Mouse (Mus musculus) intestine, embryonic 16.5 days (tissue): ENCODE measurements around the gene Gm10842. TPM values are rescaled to one million over a fixed set of nuclear protein-coding genes. Genes with fewer than 3 reads are reported as not detected.

ENCODE experiments used
- ATAC-seq: fragments of 200-750 bp; cut with Nextera tagmentation; 2 replicates; pipeline ENCODE4 v1.8.0; 2017; ENCODE audit warnings: moderate TSS enrichment, moderate library complexity
- H3K27ac ChIP-seq: fragments of 300-500 bp; sonication (generic); 2 replicates; pipeline ENCODE4 v1.5.1; 2014; ENCODE audit warnings: mild to moderate bottlenecking, low read length
- H3K27me3 ChIP-seq: fragments of 300-500 bp; sonication (generic); replicated peaks from 2 replicates; pipeline ENCODE4 v1.6.1; 2014; ENCODE audit warnings: low read length, control low read depth, mixed read lengths; ENCODE audit not compliant: control insufficient read depth, insufficient read depth
- H3K36me3 ChIP-seq: fragments of 300-500 bp; sonication (generic); 2 replicates; pipeline ENCODE4 v1.6.1; 2014; ENCODE audit warnings: low read length, control low read depth; ENCODE audit not compliant: control insufficient read depth, insufficient read depth
- H3K4me1 ChIP-seq: fragments of 300-500 bp; sonication (generic); 2 replicates; pipeline ENCODE4 v1.6.1; 2014; ENCODE audit warnings: low read length, control low read depth, mixed read lengths; ENCODE audit not compliant: control insufficient read depth, insufficient read depth
- H3K4me2 ChIP-seq: fragments of 300-500 bp; sonication (generic); 2 replicates; pipeline ENCODE4 v1.6.1; 2014; ENCODE audit warnings: low read depth, low read length, control low read depth
- H3K4me3 ChIP-seq: fragments of 300-500 bp; sonication (generic); 2 replicates; pipeline ENCODE4 v1.5.1; 2014; ENCODE audit warnings: mild to moderate bottlenecking, low read length
- H3K9ac ChIP-seq: fragments of 300-500 bp; sonication (generic); 2 replicates; pipeline ENCODE4 v1.6.1; 2014; ENCODE audit warnings: low read depth, low read length
- H3K9me3 ChIP-seq: fragments of 300-500 bp; sonication (generic); 2 replicates; pipeline ENCODE4 v1.6.1; 2016; ENCODE audit warnings: low read length, control low read depth; ENCODE audit not compliant: control insufficient read depth
- WGBS: fragments of 180-500 bp; shearing (Covaris S2); extraction: QIAGEN DNeasy Blood & Tissue Kit; methylation state at CpG from one replicate; pipeline ENCODE4 v1.1.7; 2014; 5-methylcytosine and 5-hydroxymethylcytosine counted together
- polyA plus RNA-seq: library from polyadenylated mRNA; unstranded; fragments of >200 nt; fragmentation: Nextera tagmentation; extraction: Ambion mirVana; gene quantifications from 2 replicates; pipeline ENCODE4 v1.2.1, GENCODE M21; 2015

Gm10842 gene
- polyA plus RNA-seq, 1 experiment from 2014 or later = not detected

GRCm38 (mm10) chr11:105151226-105152016 is 4.7 kb downstream of the Gm10842 start:
- H3K4me2 ChIP-seq = no peak overlapping the region
- no peaks in the 10 kb centered on the region for H3K27me3 ChIP-seq
- no peak overlapping the region for H3K4me3 ChIP-seq
- WGBS = 22% methylated on average over 19 of the region's 19 CpGs
- H3K9me3 ChIP-seq = no peaks in the 10 kb centered on the region
- no peak overlapping the region for H3K9ac ChIP-seq
- no peak overlapping the region for H3K27ac ChIP-seq
- peaks cover 9% of the 10 kb centered on the region for H3K4me1 ChIP-seq
- ATAC-seq = no peak
- no peaks in the 10 kb centered on the region for H3K36me3 ChIP-seq

- no peak overlapping the region for H3K4me2 ChIP-seq
- 65% methylated on average over 2 of the region's 4 CpGs for WGBS
- no peaks in the 10 kb centered on the region for H3K9me3 ChIP-seq
- ATAC-seq = no peak
- no peak overlapping the region for H3K27ac ChIP-seq
- no peak overlapping the region for H3K9ac ChIP-seq
- no peak overlapping the region for H3K4me3 ChIP-seq
- H3K27me3 ChIP-seq = no peaks in the 10 kb centered on the region
- H3K4me1 ChIP-seq = peaks cover 9% of the 10 kb centered on the region
- H3K36me3 ChIP-seq = no peaks in the 10 kb centered on the region
Observed at GRCm38 (mm10) chr11:105152017-105152300, 5.3 kb downstream of the Gm10842 start.

- 76% methylated on average over 11 of the region's 11 CpGs for WGBS
- H3K4me2 ChIP-seq = no peak overlapping the region
- H3K27me3 ChIP-seq = no peaks in the 10 kb centered on the region
- ATAC-seq = peak; percentile 65; the same call in 1 of the 2 replicates
- no peak overlapping the region for H3K4me3 ChIP-seq
- no peaks in the 10 kb centered on the region for H3K9me3 ChIP-seq
- no peak overlapping the region for H3K9ac ChIP-seq
- H3K4me1 ChIP-seq = peaks cover 9% of the 10 kb centered on the region
- no peak overlapping the region for H3K27ac ChIP-seq
- no peaks in the 10 kb centered on the region for H3K36me3 ChIP-seq
Observed at GRCm38 (mm10) chr11:105152357-105152899, 5.7 kb downstream of the Gm10842 start.

DNA sequence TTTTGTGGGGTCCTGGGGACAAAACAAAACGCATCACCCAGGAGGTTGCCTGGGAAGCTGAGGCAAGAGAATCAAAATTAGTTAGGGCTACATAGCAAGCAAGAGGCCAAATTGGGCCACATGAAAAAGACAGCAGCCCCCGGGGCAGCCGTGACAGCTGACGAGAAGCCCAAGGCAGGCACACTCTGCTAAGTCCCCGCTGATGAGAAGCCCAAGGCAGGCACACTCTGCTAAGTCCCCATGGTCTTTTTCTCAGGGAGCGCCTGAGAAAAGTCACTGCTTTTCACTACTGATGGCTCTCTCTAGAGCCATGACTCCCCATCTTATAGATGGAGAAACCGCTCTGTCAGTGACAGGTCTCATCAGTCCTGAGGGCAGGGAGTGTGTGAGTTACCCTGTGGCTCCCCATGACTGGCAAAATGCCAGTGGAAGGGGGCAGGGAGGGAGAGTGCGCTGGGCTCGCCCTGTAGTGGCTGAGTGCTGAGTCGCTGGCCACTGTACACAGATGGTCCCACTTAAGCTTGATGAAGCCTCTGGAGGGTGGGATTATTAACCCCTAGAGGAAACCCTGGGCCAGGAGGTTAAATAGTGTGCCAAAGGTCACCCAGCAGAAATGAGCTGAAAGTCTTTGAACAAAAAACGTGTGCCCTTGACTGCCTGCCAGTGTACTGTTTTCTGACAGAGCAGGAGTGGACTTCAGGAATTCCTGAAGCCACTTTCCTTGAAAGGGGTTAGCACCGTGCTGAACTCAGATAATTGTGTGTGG is 6.6 kb downstream of the Gm10842 start:
- H3K4me2 ChIP-seq = no peak overlapping the region
- H3K36me3 ChIP-seq = no peaks in the 10 kb centered on the region
- no peak overlapping the region for H3K4me3 ChIP-seq
- no peaks in the 10 kb centered on the region for H3K9me3 ChIP-seq
- H3K9ac ChIP-seq = 0 out of 2 replicates have a peak overlapping the region, but pooled peaks have one; percentile 28
- 29% methylated on average over 12 of the region's 12 CpGs for WGBS
- peak; percentile 83 for ATAC-seq
- no peaks in the 10 kb centered on the region for H3K27me3 ChIP-seq
- H3K27ac ChIP-seq = no peak overlapping the region
- peaks cover 9% of the 10 kb centered on the region for H3K4me1 ChIP-seq

GRCm38 (mm10) chr11:105155915-105156314 is 9.2 kb downstream of the Gm10842 start:
- no peak overlapping the region for H3K9ac ChIP-seq
- no peak overlapping the region for H3K4me2 ChIP-seq
- H3K27me3 ChIP-seq = no peaks in the 10 kb centered on the region
- ATAC-seq = peak; percentile 32; the same call in 1 of the 2 replicates
- H3K27ac ChIP-seq = no peak overlapping the region; the same call in 1 of the 2 replicates
- H3K9me3 ChIP-seq = no peaks in the 10 kb centered on the region
- H3K4me3 ChIP-seq = no peak overlapping the region
- H3K4me1 ChIP-seq = peaks cover 9% of the 10 kb centered on the region
- 63% methylated on average over 4 of the region's 4 CpGs for WGBS
- no peaks in the 10 kb centered on the region for H3K36me3 ChIP-seq

DNA sequence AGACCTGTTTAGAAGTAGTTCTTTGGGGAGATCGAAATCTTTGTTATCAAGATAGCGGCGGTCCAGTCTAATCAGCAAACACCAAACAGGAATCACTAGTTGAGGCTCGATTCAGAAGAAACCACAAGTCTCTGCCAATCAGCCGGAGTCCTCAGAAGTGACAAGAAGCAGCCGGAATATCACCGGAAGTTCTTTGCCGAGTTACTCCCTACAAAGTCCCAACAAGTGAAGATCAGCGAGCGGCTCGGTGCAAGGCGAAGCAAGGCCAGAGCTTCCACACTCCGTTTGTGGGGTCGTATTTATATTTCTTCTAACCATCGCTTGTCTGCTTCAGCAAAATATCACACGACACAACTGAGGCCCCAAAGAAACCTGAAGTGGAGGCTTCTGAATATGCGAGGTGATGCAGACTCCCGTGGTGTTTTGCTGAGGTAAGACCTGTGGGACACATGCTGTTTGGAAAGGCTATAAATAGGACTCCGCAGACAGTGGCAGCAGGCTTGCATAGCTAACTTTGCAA is 10.1 kb downstream of the Gm10842 start:
- Histone ChIP-seq H3K36me3 (no peaks in the 10 kb centered on the region), H3K27ac (no peak overlapping the region), H3K27me3 (no peaks in the 10 kb centered on the region), H3K4me3 (no peak overlapping the region), H3K9ac (no peak overlapping the region), H3K4me2 (no peak overlapping the region), H3K9me3 (no peaks in the 10 kb centered on the region), H3K4me1 (peaks cover 9% of the 10 kb centered on the region)
- WGBS = 82% methylated on average over 19 of the region's 19 CpGs
- ATAC-seq = no peak

DNA sequence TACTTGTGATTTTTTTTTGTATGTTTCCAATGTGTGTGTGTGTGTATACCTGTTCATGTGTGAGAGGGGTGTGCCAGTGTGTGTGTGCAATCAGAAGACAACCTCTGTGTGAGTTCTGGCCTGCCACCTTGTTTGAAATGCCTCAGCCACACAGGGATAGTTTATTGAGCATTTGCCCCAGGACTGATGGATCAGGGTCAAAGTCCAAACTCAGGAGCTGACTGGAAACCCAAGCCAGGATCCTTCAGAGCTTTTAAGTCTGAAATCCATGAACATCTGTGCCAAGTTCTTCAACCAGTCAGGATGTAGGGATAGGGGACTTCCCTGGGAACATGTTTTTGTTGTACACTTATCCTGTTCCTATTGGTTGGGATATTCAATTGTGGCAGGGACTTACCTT is 11.4 kb downstream of the Gm10842 start:
- Histone ChIP-seq H3K9me3 (0 out of 2 replicates have a peak, but pooled peaks cover 3% of the 10 kb centered on the region), H3K4me2 (no peak overlapping the region), H3K9ac (no peak overlapping the region), H3K4me1 (peaks cover 9% of the 10 kb centered on the region), H3K4me3 (no peak overlapping the region), H3K36me3 (no peaks in the 10 kb centered on the region), H3K27me3 (no peaks in the 10 kb centered on the region), H3K27ac (no peak overlapping the region)
- ATAC-seq = no peak

GRCm38 (mm10) chr11:105159673-105160360 is 13.1 kb downstream of the Gm10842 start:
- Histone ChIP-seq H3K9ac (no peak overlapping the region), H3K36me3 (no peaks in the 10 kb centered on the region), H3K4me2 (no peak overlapping the region), H3K27me3 (no peaks in the 10 kb centered on the region), H3K27ac (no peak overlapping the region), H3K4me1 (no peaks in the 10 kb centered on the region; the same call in 1 of the 2 replicates), H3K9me3 (peaks cover 7% of the 10 kb centered on the region; the same call in 1 of the 2 replicates), H3K4me3 (no peak overlapping the region)
- 60% methylated on average over 6 of the region's 6 CpGs for WGBS
- no peak for ATAC-seq

- H3K27me3 ChIP-seq = no peaks in the 10 kb centered on the region
- peaks cover 15% of the 10 kb centered on the region; the same call in 1 of the 2 replicates for H3K9me3 ChIP-seq
- H3K4me3 ChIP-seq = no peak overlapping the region
- no peaks in the 10 kb centered on the region for H3K36me3 ChIP-seq
- H3K27ac ChIP-seq = no peak overlapping the region
- H3K4me1 ChIP-seq = no peaks in the 10 kb centered on the region; the same call in 1 of the 2 replicates
- no peak overlapping the region for H3K9ac ChIP-seq
- ATAC-seq = no peak
- 85% methylated on average over 2 of the region's 2 CpGs for WGBS
- H3K4me2 ChIP-seq = no peak overlapping the region
Observed at GRCm38 (mm10) chr11:105161411-105161810, 14.7 kb downstream of the Gm10842 start.
